Mouse (Mus musculus) CD4-positive, CD25-positive, alpha-beta regulatory T cell, adult 2 months (primary cell): ENCODE measurements around the gene Mafg.

ENCODE experiments used
- DNase-seq: peaks from one replicate; pipeline ENCODE4 v3.0.0-alpha.2; 2012; ENCODE audit warnings: low read depth, low spot score

Gene Mafg

GRCm38 (mm10) chr11:120633520-120634343 is at the start of gene Mafg:
Mafg (minus strand) TSS chr11:120633600.
- peak; percentile 95 for DNase-seq

GRCm38 (mm10) chr11:120682683-120683082 is 49.3 kb upstream of the Mafg start:
- no peak for DNase-seq

- DNase-seq, result peak; percentile 57
Observed at GRCm38 (mm10) chr11:120679909-120680308, 46.5 kb upstream of the Mafg start.

GRCm38 (mm10) chr11:120676951-120677350 is 43.6 kb upstream of the Mafg start:
- no peak for DNase-seq

- DNase-seq, result peak; percentile 41
Observed at GRCm38 (mm10) chr11:120675875-120676274, 42.5 kb upstream of the Mafg start.

GRCm38 (mm10) chr11:120673594-120674122 is 40.3 kb upstream of the Mafg start:
- DNase-seq, result no peak

GRCm38 (mm10) chr11:120672687-120673593 is 39.5 kb upstream of the Mafg start, which contains the start of gene Aspscr1:
Aspscr1 (plus strand) TSS chr11:120672973.
- DNase-seq, result peak; percentile 97

- no peak for DNase-seq
Observed at GRCm38 (mm10) chr11:120666617-120667016, 33.2 kb upstream of the Mafg start.

GRCm38 (mm10) chr11:120665406-120665805 is 32.0 kb upstream of the Mafg start:
- DNase-seq, result no peak

GRCm38 (mm10) chr11:120663714-120664113 is 30.3 kb upstream of the Mafg start:
- no peak for DNase-seq

GRCm38 (mm10) chr11:120662759-120663158 is 29.4 kb upstream of the Mafg start:
- DNase-seq, result no peak

- no peak for DNase-seq
Observed at GRCm38 (mm10) chr11:120661076-120661460, 27.7 kb upstream of the Mafg start, which contains the start of gene Notum. Notum (minus strand) TSS chr11:120661175.

- DNase-seq, result peak; percentile 40
Observed at GRCm38 (mm10) chr11:120660301-120661075, 27.1 kb upstream of the Mafg start.

- DNase-seq, result no peak
Observed at GRCm38 (mm10) chr11:120659509-120660300, 26.3 kb upstream of the Mafg start.

GRCm38 (mm10) chr11:120658876-120659410 is 25.5 kb upstream of the Mafg start:
- peak; percentile 87 for DNase-seq

GRCm38 (mm10) chr11:120657301-120657700 is 23.9 kb upstream of the Mafg start:
- DNase-seq, result no peak

GRCm38 (mm10) chr11:120654741-120655140 is 21.3 kb upstream of the Mafg start:
- DNase-seq, result no peak

GRCm38 (mm10) chr11:120651872-120652271 is 18.5 kb upstream of the Mafg start:
- no peak for DNase-seq

- peak; percentile 20 for DNase-seq
Observed at GRCm38 (mm10) chr11:120648001-120648476, 14.6 kb upstream of the Mafg start, which contains the start of gene Myadml2. Myadml2 (minus strand) TSS chr11:120648158.
